12 mouse cellular contexts compared by ENCODE assay signal in the genomic region with DNA sequence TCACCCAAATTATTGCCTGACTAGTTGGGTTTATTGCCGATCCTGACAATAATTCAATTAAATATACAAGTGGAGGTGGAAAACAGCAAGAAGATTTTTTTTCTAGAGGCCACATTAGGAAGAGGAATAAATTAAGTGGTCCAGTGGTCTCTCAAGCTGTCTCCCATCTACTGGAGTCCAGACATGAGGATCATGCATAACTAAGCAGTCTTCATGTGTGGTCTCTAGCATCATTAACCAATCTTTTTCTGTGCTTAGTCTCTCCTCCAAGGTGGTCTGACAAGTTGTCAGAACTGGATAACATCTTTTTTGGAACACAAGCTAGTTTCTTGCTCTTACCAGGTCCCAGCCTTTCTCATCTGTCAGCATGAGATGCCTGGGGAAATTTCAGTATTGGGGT.
"Had no signal": no experiment of that assay in that cellular context is flagged by ENCODE, and none has a peak within 500 bp of the region (broad histone marks: within the 10 kb centered on the region; RNA-seq: fewer than 3 reads in every experiment).

No protein-coding gene starts in this region.

- H3K27ac ChIP-seq: layer of hippocampus, adult 2 months; limb, embryonic 12.5 days; liver, embryonic 13.5 days had no signal

- H3K4me1 ChIP-seq: limb, embryonic 12.5 days; liver, embryonic 13.5 days had no signal

- DNase-seq: kidney, adult 18-20 months; kidney, postnatal 10 days; kidney, postnatal 4 days; liver; liver, embryonic 13.5 days; liver, postnatal 0 days; lung, postnatal 36 days; right cerebral cortex, postnatal 14 days; thymus, postnatal 36 days had no signal

- H3K4me3 ChIP-seq: layer of hippocampus, adult 2 months; limb, embryonic 12.5 days; liver, embryonic 13.5 days had no signal

- ATAC-seq: liver, postnatal 0 days; midbrain, embryonic 16.5 days had no signal

- H3K36me3 ChIP-seq: limb, embryonic 12.5 days; liver, embryonic 13.5 days had no signal

- H3K27me3 ChIP-seq: limb, embryonic 12.5 days; liver, embryonic 13.5 days had no signal

- H3K9me3 ChIP-seq: limb, embryonic 12.5 days; liver, embryonic 13.5 days had no signal

- H3K9ac ChIP-seq: limb, embryonic 12.5 days; liver, embryonic 13.5 days; liver, postnatal 0 days had no signal

- H3K4me2 ChIP-seq: limb, embryonic 12.5 days; liver, embryonic 13.5 days had no signal
